Mouse (Mus musculus) limb, embryonic 10.5 days (tissue): ENCODE data around the gene Whamm. TPM values are rescaled to one million over a fixed set of nuclear protein-coding genes. Genes with fewer than 3 reads are reported as not detected.

Experiments
- DNase-seq: peaks from one replicate; pipeline ENCODE4 v3.0.0-alpha.2; 2017; ENCODE audit warnings: low spot score
- H3K27ac ChIP-seq: fragments of 300-500 bp; sonication (generic); 2 replicates; pipeline ENCODE4 v1.5.1; 2016; ENCODE audit warnings: mild to moderate bottlenecking
- H3K27me3 ChIP-seq: fragments of 300-500 bp; sonication (generic); 2 replicates; pipeline ENCODE4 v1.6.1; 2016; ENCODE audit warnings: low read depth, mild to moderate bottlenecking; ENCODE audit not compliant: poor library complexity, severe bottlenecking
- H3K36me3 ChIP-seq: fragments of 300-500 bp; sonication (generic); 2 replicates; pipeline ENCODE4 v1.6.1; 2016; ENCODE audit warnings: mild to moderate bottlenecking, moderate library complexity
- H3K4me1 ChIP-seq: fragments of 300-500 bp; sonication (generic); 2 replicates; pipeline ENCODE4 v1.6.1; 2016
- H3K4me3 ChIP-seq: fragments of 300-500 bp; sonication (generic); 2 replicates; pipeline ENCODE4 v1.5.1; 2016; ENCODE audit warnings: mild to moderate bottlenecking, moderate library complexity
- H3K9me3 ChIP-seq: fragments of 300-500 bp; sonication (generic); replicated peaks from 2 replicates; pipeline ENCODE4 v1.6.1; 2016; ENCODE audit warnings: mild to moderate bottlenecking
- WGBS: fragments of 180-500 bp; shearing (Covaris S2); methylation state at CpG from one replicate; pipeline ENCODE4 v1.1.7; 2016; 5-methylcytosine and 5-hydroxymethylcytosine counted together
- polyA plus RNA-seq: library from polyadenylated mRNA; unstranded; fragments of >200 nt; fragmentation: Nextera tagmentation; extraction: Ambion mirVana; gene quantifications from 2 replicates; pipeline ENCODE4 v1.2.1, GENCODE M21; 2016

Whamm gene
- 2.6 and 2.7 TPM in 2 replicates for polyA plus RNA-seq

DNA sequence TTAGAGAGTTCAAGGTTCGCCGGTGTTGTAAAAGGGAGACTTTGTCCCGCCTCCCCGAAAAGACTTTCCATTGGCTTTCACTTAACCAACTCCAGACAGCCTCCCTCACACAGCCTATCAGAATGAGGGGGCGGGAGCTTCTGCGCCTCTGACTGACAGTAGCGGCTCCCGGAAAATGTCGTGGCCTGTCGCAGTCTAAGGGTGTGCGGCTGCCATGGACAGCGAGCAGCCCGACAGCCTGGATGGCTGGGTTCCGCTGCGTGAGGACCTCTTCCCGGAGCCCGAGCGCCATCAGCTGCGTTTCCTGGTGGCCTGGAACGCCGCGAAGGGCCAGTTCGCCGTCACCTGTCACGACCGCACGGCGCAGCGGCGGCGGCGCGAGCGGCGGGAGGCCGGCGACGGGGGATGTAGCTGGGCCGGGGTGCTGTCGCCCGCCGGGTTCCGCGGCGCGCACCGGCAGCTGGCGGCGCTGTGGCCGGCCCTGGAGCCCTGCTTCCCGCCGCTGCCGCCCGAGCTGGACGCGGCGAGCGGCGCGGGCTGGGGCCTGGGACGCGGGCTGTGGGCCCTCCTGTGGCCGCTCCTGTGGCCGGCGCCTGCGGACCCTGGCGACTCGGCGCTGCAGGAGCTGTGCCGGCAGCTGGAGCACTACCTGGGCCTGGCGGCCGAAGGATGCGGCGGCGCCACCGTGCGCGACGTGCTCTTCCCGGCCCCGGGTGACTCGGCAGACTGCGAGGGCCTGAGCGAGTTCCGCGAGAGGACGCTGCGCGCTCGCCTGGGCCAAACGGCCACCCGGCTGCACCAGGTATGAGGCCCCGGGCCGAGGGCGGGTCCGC is at the start of gene Whamm:
TSS of gene Whamm (plus strand) at position 159 of the 833 bp plus-strand sequence.
- H3K4me3 ChIP-seq, result peak within 1 kb of the TSS; percentile 88
- H3K27ac ChIP-seq, result peak within 1 kb of the TSS; percentile 91
- peaks cover 22% of the 10 kb centered on the region for H3K4me1 ChIP-seq
- H3K36me3 ChIP-seq, result no peaks in the 10 kb centered on the region
- peaks cover 10% of the 10 kb centered on the region for H3K27me3 ChIP-seq
- H3K9me3 ChIP-seq, result no peaks in the 10 kb centered on the region
- DNase-seq, result peak; percentile 86
- WGBS, result 1% methylated on average over 92 of the region's 96 CpGs

DNA sequence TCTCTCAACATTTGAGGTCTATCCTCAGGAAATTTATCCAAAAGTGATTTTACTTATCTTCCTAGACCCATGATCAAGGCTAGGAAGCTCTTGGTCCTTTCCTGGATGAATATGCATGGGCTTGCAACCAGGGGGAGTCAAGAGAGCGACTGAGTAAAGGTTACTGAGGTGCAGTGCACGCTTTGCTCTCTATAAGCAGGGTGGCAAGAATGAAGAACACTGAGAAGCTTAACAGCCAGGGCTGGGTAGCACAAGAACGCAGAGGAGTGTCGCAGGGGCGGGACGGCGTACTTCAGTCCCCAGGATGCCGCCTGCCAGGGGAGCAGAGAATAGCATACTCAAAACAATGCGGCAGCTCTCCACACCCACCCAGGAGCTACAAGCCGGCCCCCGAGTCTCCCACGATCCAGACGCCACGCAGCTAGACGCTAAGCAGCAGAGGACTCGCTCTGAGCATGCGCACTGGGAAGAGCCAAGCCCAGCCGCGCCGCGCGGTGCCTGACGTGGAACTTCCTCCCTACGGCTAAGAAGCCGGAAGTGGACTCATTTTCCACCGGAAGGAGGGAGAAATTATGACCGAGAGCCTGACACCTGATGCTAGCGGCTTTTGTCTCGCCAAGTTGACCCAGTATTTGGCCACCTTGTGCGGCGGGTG is 47.9 kb upstream of the Whamm start:
- Histone ChIP-seq H3K4me1 (peaks cover 17% of the 10 kb centered on the region), H3K4me3 (peak overlapping the region; percentile 71), H3K27me3 (no peaks in the 10 kb centered on the region), H3K9me3 (no peaks in the 10 kb centered on the region), H3K36me3 (peaks cover 35% of the 10 kb centered on the region), H3K27ac (peak overlapping the region; percentile 96)
- WGBS, result under 1% methylated on average over 31 of the region's 31 CpGs
- peak; percentile 96 for DNase-seq

- peaks cover 40% of the 10 kb centered on the region for H3K36me3 ChIP-seq
- no peak for DNase-seq
- no peaks in the 10 kb centered on the region for H3K9me3 ChIP-seq
- H3K4me1 ChIP-seq, result peaks cover 17% of the 10 kb centered on the region
- peak overlapping the region; percentile 71 for H3K4me3 ChIP-seq
- no peaks in the 10 kb centered on the region for H3K27me3 ChIP-seq
- 14% methylated on average over 13 of the region's 13 CpGs for WGBS
- H3K27ac ChIP-seq, result peak overlapping the region; percentile 96
Observed at GRCm38 (mm10) chr7:81523663-81524017, 47.4 kb upstream of the Whamm start.

GRCm38 (mm10) chr7:81528918-81529317 is 42.1 kb upstream of the Whamm start:
- Histone ChIP-seq H3K4me3 (no peak overlapping the region), H3K27me3 (no peaks in the 10 kb centered on the region), H3K27ac (no peak overlapping the region), H3K36me3 (peaks cover 92% of the 10 kb centered on the region), H3K9me3 (no peaks in the 10 kb centered on the region), H3K4me1 (peaks cover 11% of the 10 kb centered on the region)
- WGBS, result 96% methylated on average over 8 of the region's 8 CpGs
- no peak for DNase-seq

GRCm38 (mm10) chr7:81531462-81531861 is 39.6 kb upstream of the Whamm start:
- peaks cover 99% of the 10 kb centered on the region for H3K36me3 ChIP-seq
- WGBS, result 89% methylated on average over 1 of the region's 1 CpGs
- H3K4me3 ChIP-seq, result no peak overlapping the region
- no peaks in the 10 kb centered on the region for H3K9me3 ChIP-seq
- H3K27ac ChIP-seq, result no peak overlapping the region
- H3K4me1 ChIP-seq, result no peaks in the 10 kb centered on the region
- DNase-seq, result no peak
- H3K27me3 ChIP-seq, result no peaks in the 10 kb centered on the region

DNA sequence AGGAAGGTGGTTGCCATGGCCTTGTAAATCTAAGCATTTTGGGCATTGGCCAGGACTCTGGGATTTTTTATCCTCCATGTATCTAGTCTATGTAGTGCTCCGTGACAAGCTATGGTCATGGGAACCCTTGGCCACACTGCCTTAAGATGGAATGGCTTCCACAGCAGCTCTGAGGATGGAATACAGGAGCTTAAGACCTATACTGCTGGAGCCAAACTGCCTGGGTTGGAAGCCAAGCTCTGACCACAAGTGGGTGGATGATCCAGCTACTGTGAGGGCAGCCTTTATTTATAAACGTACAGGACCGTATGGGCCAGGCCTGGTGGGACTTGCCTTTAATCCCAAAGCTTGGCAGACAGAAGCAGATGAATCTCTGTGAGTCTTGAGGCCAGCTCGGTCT is 34.6 kb upstream of the Whamm start:
- H3K27ac ChIP-seq, result no peak overlapping the region
- no peak overlapping the region for H3K4me3 ChIP-seq
- peaks cover 50% of the 10 kb centered on the region for H3K36me3 ChIP-seq
- H3K9me3 ChIP-seq, result no peaks in the 10 kb centered on the region
- 90% methylated on average over 4 of the region's 4 CpGs for WGBS
- no peaks in the 10 kb centered on the region for H3K4me1 ChIP-seq
- H3K27me3 ChIP-seq, result no peaks in the 10 kb centered on the region
- no peak for DNase-seq

DNA sequence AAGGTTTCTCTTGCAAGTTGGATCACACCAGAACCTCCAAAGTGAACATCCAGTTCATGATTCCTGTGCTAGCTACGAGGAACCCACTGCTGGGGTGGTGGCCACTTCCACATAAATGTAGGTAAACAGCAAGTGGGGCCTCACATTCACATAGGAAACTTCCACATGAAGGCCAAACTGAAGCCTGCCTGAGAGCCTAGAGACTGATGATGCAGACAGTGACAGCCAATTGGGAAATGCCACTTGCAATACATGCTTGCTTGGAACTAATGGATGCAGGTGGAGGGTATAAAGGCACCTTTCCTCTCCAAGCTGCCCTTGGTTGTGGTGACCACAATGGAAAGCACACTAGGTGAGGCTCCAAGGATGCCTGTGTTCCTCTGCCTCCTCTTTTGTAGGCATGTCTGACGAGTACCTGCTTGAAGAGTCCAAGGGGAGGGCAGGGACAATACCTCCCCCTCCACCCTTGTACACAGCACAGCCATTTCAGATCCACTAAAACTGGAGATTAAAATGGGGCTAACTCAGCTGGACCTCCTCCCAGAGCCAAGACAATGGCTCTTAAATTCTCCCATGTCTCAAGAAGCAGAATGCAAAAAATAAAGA is 32.9 kb upstream of the Whamm start:
- Histone ChIP-seq H3K36me3 (peaks cover 33% of the 10 kb centered on the region), H3K27me3 (no peaks in the 10 kb centered on the region), H3K4me3 (no peak overlapping the region), H3K9me3 (no peaks in the 10 kb centered on the region), H3K4me1 (no peaks in the 10 kb centered on the region), H3K27ac (no peak overlapping the region)
- DNase-seq, result no peak
- WGBS, result 82% methylated on average over 2 of the region's 2 CpGs

DNA sequence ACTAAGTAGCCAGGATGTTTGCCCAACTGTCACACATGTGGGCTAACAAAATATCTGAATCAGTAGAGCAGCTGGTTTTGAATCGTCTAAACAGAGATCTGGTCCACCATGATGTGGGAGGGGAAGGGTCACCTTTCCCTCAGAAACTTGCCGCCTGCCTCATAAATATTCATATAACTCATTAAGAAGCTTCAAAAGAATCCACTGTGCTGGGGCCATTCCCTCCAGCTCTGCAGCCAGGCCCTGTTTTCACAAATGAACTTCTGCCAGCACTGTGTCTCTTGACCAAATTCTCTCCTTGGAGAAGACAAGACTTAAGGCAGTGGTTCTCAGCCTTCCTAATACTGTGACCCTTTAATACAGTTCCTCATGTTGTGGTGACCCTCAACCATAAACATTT is 31.5 kb upstream of the Whamm start:
- H3K27me3 ChIP-seq, result no peaks in the 10 kb centered on the region
- 36% methylated on average over 2 of the region's 2 CpGs for WGBS
- no peak overlapping the region for H3K27ac ChIP-seq
- H3K4me3 ChIP-seq, result no peak overlapping the region
- H3K9me3 ChIP-seq, result no peaks in the 10 kb centered on the region
- peaks cover 19% of the 10 kb centered on the region for H3K36me3 ChIP-seq
- no peaks in the 10 kb centered on the region for H3K4me1 ChIP-seq
- no peak for DNase-seq

DNA sequence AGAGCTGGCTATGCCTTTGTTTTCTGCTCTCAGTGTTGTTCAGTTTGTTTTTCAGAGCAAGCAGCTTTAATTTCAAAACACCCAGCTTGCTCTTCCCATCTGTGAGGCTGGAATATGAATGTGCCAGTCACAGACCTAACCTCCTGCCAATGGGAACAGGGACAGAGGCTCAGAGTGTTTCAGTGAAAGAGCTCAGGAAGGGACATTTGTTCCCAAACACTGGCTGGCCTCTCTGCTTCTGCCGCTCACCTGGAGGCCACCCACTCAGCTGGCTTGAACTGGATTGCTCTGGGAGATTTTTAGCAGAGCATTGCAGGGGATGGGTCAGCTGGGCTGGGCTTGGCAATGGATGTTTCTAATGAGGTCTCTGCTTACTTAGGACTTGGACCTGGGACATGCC is 30.1 kb upstream of the Whamm start:
- Histone ChIP-seq H3K27ac (no peak overlapping the region), H3K4me3 (no peak overlapping the region), H3K4me1 (no peaks in the 10 kb centered on the region), H3K27me3 (no peaks in the 10 kb centered on the region), H3K36me3 (peaks cover 5% of the 10 kb centered on the region), H3K9me3 (no peaks in the 10 kb centered on the region)
- 63% methylated on average over 1 of the region's 1 CpGs for WGBS
- no peak for DNase-seq

DNA sequence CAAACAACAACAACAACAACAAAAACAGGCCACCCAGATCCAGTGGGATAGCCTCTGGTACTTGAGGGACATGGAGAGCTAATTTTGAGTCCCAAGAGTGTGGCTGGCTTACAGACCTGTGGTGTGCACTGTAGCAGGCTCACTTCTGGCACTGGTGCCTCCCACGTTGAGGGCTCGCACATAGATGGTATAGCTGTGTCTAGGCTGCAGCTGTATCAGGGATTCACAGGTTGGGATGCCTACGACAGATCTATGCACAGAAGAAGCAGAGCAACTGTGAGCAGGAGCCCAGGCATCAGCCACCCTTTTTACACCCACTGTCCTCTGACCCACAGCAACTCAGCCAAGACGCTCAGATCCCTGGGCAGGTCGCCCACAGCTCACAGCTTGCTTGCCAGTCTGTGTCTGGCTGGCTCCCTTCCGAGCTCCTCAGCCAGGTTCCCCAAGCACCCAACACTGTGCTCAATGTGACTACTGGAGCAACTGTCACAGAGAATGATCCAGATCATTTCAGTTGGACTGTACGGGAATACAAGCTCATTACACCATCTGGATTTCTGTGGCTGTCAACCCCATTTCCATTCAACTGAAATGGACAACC is 29.0 kb upstream of the Whamm start:
- DNase-seq, result no peak
- no peak overlapping the region for H3K27ac ChIP-seq
- no peaks in the 10 kb centered on the region for H3K4me1 ChIP-seq
- H3K4me3 ChIP-seq, result no peak overlapping the region
- no peaks in the 10 kb centered on the region for H3K27me3 ChIP-seq
- no peaks in the 10 kb centered on the region for H3K9me3 ChIP-seq
- 88% methylated on average over 7 of the region's 7 CpGs for WGBS
- no peaks in the 10 kb centered on the region for H3K36me3 ChIP-seq

DNA sequence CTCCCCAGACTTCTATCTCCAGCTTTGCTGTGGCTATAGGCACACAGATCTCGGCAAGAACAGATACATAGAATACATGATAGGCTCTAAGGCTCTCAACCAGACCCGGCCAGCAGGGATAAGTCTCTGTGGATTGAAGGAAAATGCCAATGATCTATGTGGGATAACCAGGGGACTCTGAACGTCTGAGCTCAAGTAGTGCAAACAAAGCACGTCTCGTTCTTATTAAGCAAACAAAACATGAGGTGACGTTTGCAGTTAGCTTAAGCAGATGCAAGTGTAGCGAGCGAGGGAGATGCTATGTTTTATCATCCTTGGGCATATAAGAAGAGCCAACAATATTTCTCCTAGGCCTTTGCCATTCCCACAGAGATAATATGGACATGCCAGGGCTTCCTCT is 28.1 kb upstream of the Whamm start:
- Histone ChIP-seq H3K9me3 (no peaks in the 10 kb centered on the region), H3K36me3 (no peaks in the 10 kb centered on the region), H3K4me3 (no peak overlapping the region), H3K4me1 (no peaks in the 10 kb centered on the region), H3K27ac (no peak overlapping the region), H3K27me3 (no peaks in the 10 kb centered on the region)
- 90% methylated on average over 8 of the region's 8 CpGs for WGBS
- DNase-seq, result no peak

DNA sequence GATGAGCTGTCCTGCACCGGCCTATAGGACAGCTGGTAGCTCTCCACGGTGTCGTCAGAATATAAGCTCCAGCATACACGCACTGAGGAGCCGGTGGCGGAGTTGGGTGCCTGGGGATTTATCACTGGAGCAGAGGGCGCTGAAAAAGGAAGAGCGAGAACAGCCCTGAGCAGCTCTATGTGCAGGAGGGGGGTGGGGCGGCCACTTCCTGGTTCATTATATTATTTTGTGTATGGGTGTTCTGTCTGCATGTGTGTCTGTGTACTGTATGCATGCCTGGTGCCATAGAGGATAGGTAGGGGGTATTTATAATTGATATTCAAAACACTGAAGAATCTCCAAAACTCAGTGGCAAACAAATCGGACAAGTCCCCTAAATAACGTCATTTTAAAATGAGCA is 22.2 kb upstream of the Whamm start:
- Histone ChIP-seq H3K27me3 (no peaks in the 10 kb centered on the region), H3K27ac (no peak overlapping the region), H3K4me3 (no peak overlapping the region), H3K9me3 (no peaks in the 10 kb centered on the region), H3K4me1 (no peaks in the 10 kb centered on the region; the same call in 1 of the 2 replicates), H3K36me3 (no peaks in the 10 kb centered on the region)
- WGBS, result 80% methylated on average over 11 of the region's 11 CpGs
- DNase-seq, result no peak

GRCm38 (mm10) chr7:81553589-81553988 is 17.5 kb upstream of the Whamm start:
- Histone ChIP-seq H3K4me1 (no peaks in the 10 kb centered on the region; the same call in 1 of the 2 replicates), H3K36me3 (no peaks in the 10 kb centered on the region), H3K27me3 (no peaks in the 10 kb centered on the region), H3K9me3 (no peaks in the 10 kb centered on the region), H3K27ac (no peak overlapping the region), H3K4me3 (no peak overlapping the region)
- 67% methylated on average over 4 of the region's 4 CpGs for WGBS
- no peak for DNase-seq
